Mouse (Mus musculus): Measurements from ENCODE around the gene Myf6.

- TF ChIP-seq EP300 (IDR thresholded peaks at IDR 0.05; ENCODE audit: low read depth in 1 of 2, low read length in 2 of 2) (no peak), CTCF (IDR thresholded peaks at IDR 0.05 in 2 of 3, conservative IDR thresholded peaks at IDR 0.05 in 1 of 3; ENCODE audit: control insufficient read depth in 1 of 3, insufficient read depth in 1 of 3, low read depth in 2 of 3, low read length in 3 of 3, poor library complexity in 1 of 3, severe bottlenecking in 1 of 3) (no peak), RCOR1 (IDR thresholded peaks at IDR 0.05; ENCODE audit: low read depth, low read length) (no peak), POLR2A (IDR thresholded peaks at IDR 0.05; ENCODE audit: control insufficient read depth in 1 of 2, insufficient read depth in 1 of 2, low read depth in 1 of 2, low read length in 2 of 2, poor library complexity in 1 of 2) (no peak)
Measured at GRCm38 (mm10) chr10:107471712-107472111, 22.8 kb downstream of the Myf6 start.

Measured in MEL (cell line).